Mouse (Mus musculus): Measurements from ENCODE around the gene Kcnj6. TPM values are rescaled to one million over a fixed set of nuclear protein-coding genes. Genes with fewer than 3 reads are reported as not detected.

Kcnj6 gene
- 0.62 and 1.1 TPM in 2 replicates for polyA plus RNA-seq (2014; fragmentation: Nextera tagmentation; extraction: Ambion mirVana)

- peak; percentile 88 for ATAC-seq
- Histone ChIP-seq H3K9ac (ENCODE audit: low read length) (peak within 1 kb of the TSS; percentile 61), H3K4me2 (ENCODE audit: low read length) (peak within 1 kb of the TSS; percentile 92), H3K9me3 (replicated peaks; ENCODE audit: control insufficient read depth, low read length) (no peaks in the 10 kb centered on the region), H3K36me3 (ENCODE audit: control insufficient read depth, insufficient read depth, low read length) (no peaks in the 10 kb centered on the region), H3K27ac (ENCODE audit: low read depth, low read length) (0 out of 2 replicates have a peak within 1 kb of the TSS, but pooled peaks have one; percentile 9), H3K4me3 (ENCODE audit: low read depth, low read length) (peak within 1 kb of the TSS; percentile 47), H3K27me3 (replicated peaks; ENCODE audit: control insufficient read depth, insufficient read depth, low read length) (peaks cover 31% of the 10 kb centered on the region), H3K4me1 (ENCODE audit: control insufficient read depth, insufficient read depth, low read length) (no peaks in the 10 kb centered on the region)
- WGBS: under 1% methylated on average over 43 of the region's 43 CpGs
- DNase-seq (ENCODE audit: low spot score): peak; percentile 87
Measured at GRCm38 (mm10) chr16:94997340-94997849, at the start of gene Kcnj6. Gene Kcnj6, minus strand, starts transcription at chr16:94997701.

- Histone ChIP-seq H3K36me3 (ENCODE audit: control insufficient read depth, insufficient read depth, low read length) (no peaks in the 10 kb centered on the region), H3K4me3 (ENCODE audit: low read depth, low read length) (no peak overlapping the region), H3K9ac (ENCODE audit: low read length) (no peak overlapping the region), H3K9me3 (replicated peaks; ENCODE audit: control insufficient read depth, low read length) (no peaks in the 10 kb centered on the region), H3K4me2 (ENCODE audit: low read length) (no peak overlapping the region), H3K27ac (ENCODE audit: low read depth, low read length) (no peak overlapping the region), H3K4me1 (ENCODE audit: control insufficient read depth, insufficient read depth, low read length) (no peaks in the 10 kb centered on the region), H3K27me3 (replicated peaks; ENCODE audit: control insufficient read depth, insufficient read depth, low read length) (no peaks in the 10 kb centered on the region)
- 90% methylated on average over 3 of the region's 3 CpGs for WGBS
- DNase-seq (ENCODE audit: low spot score) (no peak), ATAC-seq (no peak)
Measured at GRCm38 (mm10) chr16:95009937-95010336, 12.4 kb upstream of the Kcnj6 start.

GRCm38 (mm10) chr16:95004599-95004998 is 7.1 kb upstream of the Kcnj6 start:
- 30% methylated on average over 8 of the region's 8 CpGs for WGBS
- no peaks in the 10 kb centered on the region for H3K4me1 ChIP-seq (ENCODE audit: control insufficient read depth, insufficient read depth, low read length)
- no peak overlapping the region for H3K27ac ChIP-seq (ENCODE audit: low read depth, low read length)
- H3K4me3 ChIP-seq (ENCODE audit: low read depth, low read length): no peak overlapping the region
- no peaks in the 10 kb centered on the region for H3K9me3 ChIP-seq (replicated peaks; ENCODE audit: control insufficient read depth, low read length)
- H3K36me3 ChIP-seq (ENCODE audit: control insufficient read depth, insufficient read depth, low read length): no peaks in the 10 kb centered on the region
- no peak overlapping the region for H3K9ac ChIP-seq (ENCODE audit: low read length)
- no peak for ATAC-seq
- H3K27me3 ChIP-seq (replicated peaks; ENCODE audit: control insufficient read depth, insufficient read depth, low read length): no peaks in the 10 kb centered on the region
- no peak overlapping the region for H3K4me2 ChIP-seq (ENCODE audit: low read length)
- DNase-seq (ENCODE audit: low spot score): peak; percentile 16

- ATAC-seq: no peak
- Histone ChIP-seq H3K27ac (ENCODE audit: low read depth, low read length) (no peak overlapping the region), H3K27me3 (replicated peaks; ENCODE audit: control insufficient read depth, insufficient read depth, low read length) (peaks cover 31% of the 10 kb centered on the region), H3K36me3 (ENCODE audit: control insufficient read depth, insufficient read depth, low read length) (no peaks in the 10 kb centered on the region), H3K9ac (ENCODE audit: low read length) (no peak overlapping the region), H3K4me2 (ENCODE audit: low read length) (no peak overlapping the region), H3K4me1 (ENCODE audit: control insufficient read depth, insufficient read depth, low read length) (no peaks in the 10 kb centered on the region), H3K4me3 (ENCODE audit: low read depth, low read length) (no peak overlapping the region), H3K9me3 (replicated peaks; ENCODE audit: control insufficient read depth, low read length) (no peaks in the 10 kb centered on the region)
- DNase-seq (ENCODE audit: low spot score): no peak
- 50% methylated on average over 5 of the region's 5 CpGs for WGBS
Measured at GRCm38 (mm10) chr16:94999551-94999950, 2.0 kb upstream of the Kcnj6 start.

GRCm38 (mm10) chr16:94999019-94999418 is 1.5 kb upstream of the Kcnj6 start:
- Histone ChIP-seq H3K4me3 (ENCODE audit: low read depth, low read length) (no peak overlapping the region), H3K9ac (ENCODE audit: low read length) (no peak overlapping the region), H3K4me1 (ENCODE audit: control insufficient read depth, insufficient read depth, low read length) (no peaks in the 10 kb centered on the region), H3K9me3 (replicated peaks; ENCODE audit: control insufficient read depth, low read length) (no peaks in the 10 kb centered on the region), H3K4me2 (ENCODE audit: low read length) (no peak overlapping the region), H3K27ac (ENCODE audit: low read depth, low read length) (no peak overlapping the region), H3K27me3 (replicated peaks; ENCODE audit: control insufficient read depth, insufficient read depth, low read length) (peaks cover 31% of the 10 kb centered on the region), H3K36me3 (ENCODE audit: control insufficient read depth, insufficient read depth, low read length) (no peaks in the 10 kb centered on the region)
- ATAC-seq (no peak), DNase-seq (ENCODE audit: low spot score) (no peak)
- 7% methylated on average over 3 of the region's 3 CpGs for WGBS

GRCm38 (mm10) chr16:94996791-94997281 is 665 bp downstream of the Kcnj6 start:
- 6% methylated on average over 16 of the region's 16 CpGs for WGBS
- Histone ChIP-seq H3K4me3 (ENCODE audit: low read depth, low read length) (peak overlapping the region; percentile 47), H3K9ac (ENCODE audit: low read length) (peak overlapping the region; percentile 61), H3K4me1 (ENCODE audit: control insufficient read depth, insufficient read depth, low read length) (no peaks in the 10 kb centered on the region), H3K27ac (ENCODE audit: low read depth, low read length) (no peak overlapping the region), H3K36me3 (ENCODE audit: control insufficient read depth, insufficient read depth, low read length) (no peaks in the 10 kb centered on the region), H3K27me3 (replicated peaks; ENCODE audit: control insufficient read depth, insufficient read depth, low read length) (peaks cover 31% of the 10 kb centered on the region), H3K9me3 (replicated peaks; ENCODE audit: control insufficient read depth, low read length) (no peaks in the 10 kb centered on the region), H3K4me2 (ENCODE audit: low read length) (peak overlapping the region; percentile 92)
- DNase-seq (ENCODE audit: low spot score): no peak
- ATAC-seq: peak; percentile 14; the same call in 1 of the 2 replicates

GRCm38 (mm10) chr16:94995542-94996131 is 1.9 kb downstream of the Kcnj6 start:
- no peak for ATAC-seq
- 10% methylated on average over 13 of the region's 13 CpGs for WGBS

GRCm38 (mm10) chr16:94994924-94995323 is 2.6 kb downstream of the Kcnj6 start:
- H3K4me2 ChIP-seq (ENCODE audit: low read length): no peak overlapping the region
- H3K4me3 ChIP-seq (ENCODE audit: low read depth, low read length): no peak overlapping the region
- no peak overlapping the region for H3K27ac ChIP-seq (ENCODE audit: low read depth, low read length)
- no peak overlapping the region for H3K9ac ChIP-seq (ENCODE audit: low read length)
- no peaks in the 10 kb centered on the region for H3K36me3 ChIP-seq (ENCODE audit: control insufficient read depth, insufficient read depth, low read length)
- no peaks in the 10 kb centered on the region for H3K9me3 ChIP-seq (replicated peaks; ENCODE audit: control insufficient read depth, low read length)
- 58% methylated on average over 4 of the region's 4 CpGs for WGBS
- DNase-seq (ENCODE audit: low spot score) (no peak), ATAC-seq (no peak)
- no peaks in the 10 kb centered on the region for H3K4me1 ChIP-seq (ENCODE audit: control insufficient read depth, insufficient read depth, low read length)
- peaks cover 31% of the 10 kb centered on the region for H3K27me3 ChIP-seq (replicated peaks; ENCODE audit: control insufficient read depth, insufficient read depth, low read length)

More at GRCm38 (mm10) chr16:94995542-94996131, 1.9 kb downstream of the Kcnj6 start:
- DNase-seq (ENCODE audit: low spot score): peak; percentile 51
- Histone ChIP-seq H3K4me2 (ENCODE audit: low read length) (peak overlapping the region; percentile 27; the same call in 1 of the 2 replicates), H3K9ac (ENCODE audit: low read length) (no peak overlapping the region), H3K4me1 (ENCODE audit: control insufficient read depth, insufficient read depth, low read length) (no peaks in the 10 kb centered on the region), H3K36me3 (ENCODE audit: control insufficient read depth, insufficient read depth, low read length) (no peaks in the 10 kb centered on the region), H3K27me3 (replicated peaks; ENCODE audit: control insufficient read depth, insufficient read depth, low read length) (peaks cover 31% of the 10 kb centered on the region), H3K9me3 (replicated peaks; ENCODE audit: control insufficient read depth, low read length) (no peaks in the 10 kb centered on the region), H3K4me3 (ENCODE audit: low read depth, low read length) (peak overlapping the region; percentile 47), H3K27ac (ENCODE audit: low read depth, low read length) (no peak overlapping the region)

- H3K4me2 ChIP-seq (ENCODE audit: low read length): no peak overlapping the region
- no peak overlapping the region for H3K27ac ChIP-seq (ENCODE audit: low read depth, low read length)
- peaks cover 31% of the 10 kb centered on the region for H3K27me3 ChIP-seq (replicated peaks; ENCODE audit: control insufficient read depth, insufficient read depth, low read length)
- H3K36me3 ChIP-seq (ENCODE audit: control insufficient read depth, insufficient read depth, low read length): no peaks in the 10 kb centered on the region
- 80% methylated on average over 3 of the region's 3 CpGs for WGBS
- ATAC-seq (no peak), DNase-seq (ENCODE audit: low spot score) (no peak)
- no peaks in the 10 kb centered on the region for H3K9me3 ChIP-seq (replicated peaks; ENCODE audit: control insufficient read depth, low read length)
- no peak overlapping the region for H3K9ac ChIP-seq (ENCODE audit: low read length)
- H3K4me1 ChIP-seq (ENCODE audit: control insufficient read depth, insufficient read depth, low read length): no peaks in the 10 kb centered on the region
- H3K4me3 ChIP-seq (ENCODE audit: low read depth, low read length): no peak overlapping the region
Measured at GRCm38 (mm10) chr16:94994148-94994547, 3.4 kb downstream of the Kcnj6 start.

Data from forebrain, embryonic 14.5 days (tissue).